Mouse (Mus musculus) liver, embryonic 14.5 days (tissue): ENCODE data around the gene Lgals7. TPM values are rescaled to one million over a fixed set of nuclear protein-coding genes. Genes with fewer than 3 reads are reported as not detected.

Experiments used
- ATAC-seq: fragments of 200-750 bp; cut with Nextera tagmentation; 2 replicates; pipeline ENCODE4 v1.8.0; 2017; ENCODE audit warnings: moderate number of reproducible peaks, mild to moderate bottlenecking, moderate library complexity; ENCODE audit not compliant: insufficient read depth
- DNase-seq, 3 experiments: peaks; one replicate each; pipeline ENCODE4 v3.0.0-alpha.2; 2012 to 2013; ENCODE audit warnings: low read depth in 3 of 3, low spot score in 3 of 3
- H3K27ac ChIP-seq: fragments of 300-500 bp; sonication (generic); 2 replicates; pipeline ENCODE4 v1.5.1; 2014; ENCODE audit warnings: moderate library complexity, mild to moderate bottlenecking, control low read depth, inconsistent platforms
- H3K27me3 ChIP-seq: fragments of 300-500 bp; sonication (generic); 2 replicates; pipeline ENCODE4 v1.6.1; 2014; ENCODE audit warnings: mild to moderate bottlenecking, low read length, moderate library complexity; ENCODE audit not compliant: control insufficient read depth, insufficient read depth
- H3K36me3 ChIP-seq: fragments of 300-500 bp; sonication (generic); replicated peaks from 2 replicates; pipeline ENCODE4 v1.6.1; 2014; ENCODE audit warnings: low read depth; ENCODE audit not compliant: control insufficient read depth, insufficient read depth
- H3K4me1 ChIP-seq, 2 experiments: fragments of 200-500 bp in 1 of 2; fragments of 300-500 bp in 1 of 2; sonication (generic) in 1 of 2; replicated peaks; 2 replicates each; pipeline ENCODE4 v1.6.1; 2012 to 2014; ENCODE audit warnings: antibody characterized with exemption in 1 of 2, inconsistent platforms in 1 of 2, low read length in 1 of 2; ENCODE audit not compliant: control insufficient read depth in 2 of 2, insufficient read depth in 2 of 2
- H3K4me2 ChIP-seq: fragments of 300-500 bp; sonication (generic); 2 replicates; pipeline ENCODE4 v1.6.1; 2014; ENCODE audit warnings: low read depth, mild to moderate bottlenecking, control low read depth, moderate library complexity
- H3K4me3 ChIP-seq, 2 experiments: fragments of 200-500 bp in 1 of 2; fragments of 300-500 bp in 1 of 2; sonication (generic) in 1 of 2; 2 replicates each; pipeline ENCODE4 v1.5.1; 2012 to 2014; ENCODE audit warnings: low read depth in 2 of 2, low read length in 2 of 2, mild to moderate bottlenecking in 2 of 2, control low read depth in 1 of 2, inconsistent platforms in 1 of 2, moderate library complexity in 1 of 2; ENCODE audit not compliant: insufficient read depth in 1 of 2
- H3K9ac ChIP-seq: fragments of 300-500 bp; sonication (generic); replicated peaks from 2 replicates; pipeline ENCODE4 v1.6.1; 2014; ENCODE audit warnings: mild to moderate bottlenecking, control low read depth, moderate library complexity
- H3K9me3 ChIP-seq: fragments of 300-500 bp; sonication (generic); 2 replicates; pipeline ENCODE4 v1.6.1; 2016; ENCODE audit warnings: low read length, mixed read lengths; ENCODE audit not compliant: control insufficient read depth
- CTCF ChIP-seq: IDR thresholded peaks from 2 replicates; pipeline ENCODE4 v1.5.1; 2016; ENCODE audit warnings: antibody characterized with exemption, low read depth, control low read depth
- EP300 ChIP-seq: IDR thresholded peaks from 2 replicates; pipeline ENCODE4 v1.6.1; 2016; ENCODE audit warnings: antibody characterized with exemption, low read depth
- WGBS: fragments of 180-500 bp; shearing (Covaris S2); extraction: QIAGEN DNeasy Blood & Tissue Kit; methylation state at CpG from one replicate; pipeline ENCODE4 v1.1.7; 2014; ENCODE audit not compliant: insufficient replicate concordance; 5-methylcytosine and 5-hydroxymethylcytosine counted together
- polyA plus RNA-seq, 2 experiments: library from polyadenylated mRNA; depleted of rRNA in 1 of 2; stranded (reverse) in 1 of 2; unstranded in 1 of 2; fragments of >200 nt; fragmentation: Nextera tagmentation in 1 of 2; extraction: Ambion mirVana in 1 of 2; gene quantifications; 2 replicates each; pipeline versions ENCODE4 v1.2.1 to v1.2.3; 2012 to 2014

The Lgals7 gene
- polyA plus RNA-seq, 2 experiments: 0.42 TPM; not detected in 1

DNA sequence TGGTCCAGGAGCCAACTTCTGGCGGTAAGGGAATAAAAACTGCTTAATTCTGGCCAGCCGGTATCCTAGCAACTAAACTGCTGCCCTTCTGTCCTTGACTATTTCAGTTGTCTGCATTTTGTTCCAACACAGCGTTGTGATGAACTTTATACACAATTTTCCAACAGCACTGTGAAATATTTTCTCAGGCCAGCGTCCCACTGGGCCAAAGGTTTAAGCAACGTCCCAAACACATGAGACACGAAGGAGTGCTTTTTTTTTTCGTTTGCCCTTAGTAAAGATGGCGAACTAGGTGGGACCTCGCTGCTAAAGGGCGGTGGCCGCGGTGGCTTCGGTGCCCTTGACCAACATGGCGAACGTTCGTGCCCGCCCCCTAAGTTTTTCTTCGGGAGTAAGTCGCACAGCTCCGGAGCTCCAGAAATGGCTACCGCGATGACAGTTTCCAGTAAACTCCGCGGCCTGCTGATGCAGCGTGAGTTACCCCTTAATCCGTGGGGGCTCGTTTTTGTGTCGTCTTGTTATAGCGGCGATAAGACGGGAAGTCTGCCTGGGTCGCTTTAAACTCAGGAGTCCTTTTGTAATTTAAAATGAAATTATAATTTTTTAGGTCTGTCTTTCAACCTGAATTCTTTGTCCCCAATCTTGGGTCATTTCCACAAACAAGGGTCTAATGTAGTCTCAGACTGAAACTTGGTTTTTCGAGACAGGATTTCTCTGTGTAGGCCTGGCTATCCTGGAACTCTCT, 38.5 kb upstream of the Lgals7 start, which contains the start of gene Ech1:
Gene Ech1 (plus strand): TSS at position 277 of the 745 bp plus-strand sequence.
- Histone ChIP-seq H3K9me3 (no peaks in the 10 kb centered on the region), H3K9ac (peak within 1 kb of the TSS; percentile 77), H3K27ac (peak within 1 kb of the TSS; percentile 69), H3K27me3 (no peaks in the 10 kb centered on the region), H3K4me1 (peaks cover 8 to 13% of the 10 kb centered on the region in 2 experiments), H3K4me2 (peak within 1 kb of the TSS; percentile 66), H3K36me3 (peaks cover 36% of the 10 kb centered on the region), H3K4me3 (peak within 1 kb of the TSS; percentile 61 to 87)
- WGBS: 2% methylated on average over 33 of the region's 33 CpGs
- TF ChIP-seq CTCF (no peak), EP300 (no peak)
- ATAC-seq (peak; percentile 85), DNase-seq (peak; percentile 87 to 90 (median 87))

DNA sequence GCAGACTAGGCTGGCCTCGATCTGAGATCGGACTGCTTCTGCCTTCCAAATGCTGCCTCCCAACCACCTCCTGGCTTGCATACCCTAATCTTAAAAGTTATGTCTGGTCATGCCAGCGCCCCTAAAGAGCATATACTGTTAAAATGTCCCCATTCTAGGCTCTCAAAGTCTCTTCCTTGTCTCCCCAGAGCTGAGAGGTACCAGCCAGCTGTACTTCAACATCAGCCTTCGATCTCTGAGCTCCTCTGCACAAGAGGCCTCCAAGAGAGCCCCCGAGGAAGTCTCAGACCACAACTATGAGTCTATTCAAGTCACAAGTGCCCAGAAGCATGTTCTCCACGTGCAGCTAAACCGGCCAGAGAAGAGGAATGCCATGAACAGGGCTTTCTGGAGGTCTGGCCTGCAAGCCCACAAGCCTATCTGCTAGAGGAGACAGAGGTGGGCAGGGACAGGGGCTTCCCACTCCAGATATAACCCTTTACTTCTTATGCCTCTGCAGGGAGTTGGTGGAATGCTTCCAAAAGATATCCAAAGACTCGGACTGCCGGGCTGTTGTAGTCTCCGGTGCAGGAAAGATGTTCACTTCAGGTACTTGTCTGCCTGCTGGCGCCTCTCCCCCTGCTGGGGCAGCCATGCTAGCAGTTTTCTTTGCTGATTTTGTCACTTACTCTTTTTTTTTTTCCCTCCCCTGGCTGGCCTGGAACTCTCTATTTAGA, 37.8 kb upstream of the Lgals7 start:
- TF ChIP-seq CTCF (peak; percentile 27; the same call in 1 of the 2 replicates), EP300 (no peak)
- WGBS: 29% methylated on average over 11 of the region's 11 CpGs
- Histone ChIP-seq H3K4me1 (peaks cover 8 to 13% of the 10 kb centered on the region in 2 experiments), H3K27ac (peak overlapping the region; percentile 35), H3K36me3 (peaks cover 30% of the 10 kb centered on the region), H3K27me3 (no peaks in the 10 kb centered on the region), H3K4me3 (peak overlapping the region; percentile 61 to 87), H3K9me3 (no peaks in the 10 kb centered on the region), H3K9ac (peak overlapping the region; percentile 77), H3K4me2 (peak overlapping the region; percentile 66)
- ATAC-seq: peak; percentile 57; the same call in 1 of the 2 replicates
- DNase-seq: no peak

DNA sequence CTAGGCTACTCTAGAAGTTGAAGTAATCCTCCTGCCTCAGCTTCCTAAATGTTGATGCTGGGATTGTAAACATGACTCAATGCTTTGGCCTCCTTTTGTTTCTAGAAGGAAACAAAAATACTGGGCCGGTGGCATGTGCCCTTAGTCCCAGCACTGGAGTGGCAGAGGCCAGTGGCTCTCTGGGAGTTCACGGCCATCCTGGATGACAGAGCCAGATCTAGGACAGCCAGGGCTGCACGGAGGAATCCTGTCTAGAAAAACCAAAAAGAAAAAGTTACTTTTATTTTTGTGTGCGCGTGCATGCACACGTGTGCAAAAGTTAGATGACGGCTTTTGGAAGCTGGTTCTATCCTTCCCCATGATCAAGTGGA, 37.3 kb upstream of the Lgals7 start:
- H3K9ac ChIP-seq: no peak overlapping the region

DNA sequence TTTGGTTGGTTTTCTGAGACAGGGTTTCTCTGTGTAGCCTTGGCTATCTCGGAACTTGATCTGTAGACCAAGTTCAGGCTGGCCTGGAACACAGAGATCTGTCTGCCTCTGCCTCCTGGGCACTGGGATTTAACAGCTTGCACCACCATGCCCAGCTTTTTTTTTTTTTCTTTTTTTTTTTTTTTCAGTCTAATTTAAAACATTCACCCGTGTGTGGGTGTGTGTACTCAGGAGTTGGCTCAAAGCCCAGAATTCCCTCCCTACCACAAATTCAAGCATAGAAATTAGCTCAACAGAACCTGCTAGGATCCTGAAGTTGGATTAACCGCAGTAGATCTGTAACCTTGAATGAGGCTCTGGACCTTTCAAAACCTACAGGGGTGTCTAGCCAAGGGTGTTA, 36.3 kb upstream of the Lgals7 start:
- Histone ChIP-seq H3K27me3 (no peaks in the 10 kb centered on the region), H3K4me2 (no peak overlapping the region), H3K4me1 (peaks cover 17 to 28% of the 10 kb centered on the region in 2 experiments), H3K9ac (no peak overlapping the region), H3K36me3 (peaks cover 15% of the 10 kb centered on the region), H3K4me3 (no peak overlapping the region), H3K27ac (no peak overlapping the region), H3K9me3 (no peaks in the 10 kb centered on the region)
- DNase-seq (no peak), ATAC-seq (no peak)
- 60% methylated on average over 3 of the region's 3 CpGs for WGBS
- no peak for TF ChIP-seq EP300
- no peak for TF ChIP-seq CTCF

More for the DNA sequence above, 37.3 kb upstream of the Lgals7 start:
- WGBS: 85% methylated on average over 7 of the region's 7 CpGs
- H3K4me3 ChIP-seq: no peak overlapping the region
- H3K9me3 ChIP-seq: no peaks in the 10 kb centered on the region
- no peak for TF ChIP-seq EP300
- TF ChIP-seq CTCF: no peak; the same call in 1 of the 2 replicates
- no peaks in the 10 kb centered on the region for H3K27me3 ChIP-seq
- no peak for DNase-seq
- H3K36me3 ChIP-seq: peaks cover 25% of the 10 kb centered on the region
- no peak for ATAC-seq
- H3K27ac ChIP-seq: no peak overlapping the region; the same call in 1 of the 2 replicates
- peaks cover 11 to 18% of the 10 kb centered on the region in 2 experiments for H3K4me1 ChIP-seq
- peak overlapping the region; percentile 66 for H3K4me2 ChIP-seq

DNA sequence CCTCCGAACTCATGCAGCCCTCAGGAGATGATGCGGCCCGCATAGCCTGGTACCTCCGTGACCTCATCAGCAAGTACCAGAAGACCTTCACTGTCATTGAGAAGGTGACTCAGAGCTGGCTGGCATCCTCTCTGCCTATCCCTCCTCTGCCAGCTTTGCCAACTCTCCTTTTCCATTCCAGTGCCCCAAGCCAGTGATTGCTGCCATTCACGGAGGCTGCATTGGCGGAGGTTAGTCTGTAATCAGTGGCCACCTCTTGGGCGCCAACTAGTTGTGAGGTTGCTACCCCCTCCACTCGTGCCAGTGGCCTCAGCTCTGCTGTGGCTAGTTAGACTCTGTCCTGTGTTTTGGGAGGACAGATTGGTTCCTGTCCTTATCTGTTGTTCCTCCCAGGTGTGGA, 33.8 kb upstream of the Lgals7 start:
- H3K27ac ChIP-seq: no peak overlapping the region
- ATAC-seq: no peak
- H3K9ac ChIP-seq: no peak overlapping the region
- no peak overlapping the region for H3K4me2 ChIP-seq
- H3K36me3 ChIP-seq: peaks cover 6% of the 10 kb centered on the region; the same call in 1 of the 2 replicates
- H3K9me3 ChIP-seq: no peaks in the 10 kb centered on the region
- 84% methylated on average over 8 of the region's 8 CpGs for WGBS
- H3K27me3 ChIP-seq: no peaks in the 10 kb centered on the region
- H3K4me1 ChIP-seq: peaks cover 14 to 24% of the 10 kb centered on the region in 2 experiments
- H3K4me3 ChIP-seq: no peak overlapping the region
- TF ChIP-seq EP300 (no peak), CTCF (no peak)
- no peak for DNase-seq
